Comparison of ENCODE assay signal across 16 mouse cellular contexts in genomic region chr4:151702463-151702862, GRCm38 (mm10).
"Had no signal": no experiment of that assay in that cellular context is flagged by ENCODE, and none has a peak within 500 bp of the region (broad histone marks: within the 10 kb centered on the region; RNA-seq: fewer than 3 reads in every experiment).

No protein-coding gene starts in this region.

- H3K4me1 ChIP-seq: stomach, embryonic 15.5 days had no signal

- H3K9me3 ChIP-seq: neural tube, embryonic 13.5 days; neural tube, embryonic 15.5 days; stomach, embryonic 15.5 days had no signal

- H3K4me2 ChIP-seq: neural tube, embryonic 13.5 days; neural tube, embryonic 15.5 days; stomach, embryonic 15.5 days had no signal

- H3K27ac ChIP-seq: neural tube, embryonic 13.5 days; neural tube, embryonic 15.5 days; stomach, embryonic 15.5 days; stomach, postnatal 0 days had no signal

- H3K4me3 ChIP-seq: neural tube, embryonic 13.5 days; neural tube, embryonic 15.5 days; stomach, embryonic 15.5 days had no signal

- H3K36me3 ChIP-seq: neural tube, embryonic 13.5 days; neural tube, embryonic 15.5 days; stomach, embryonic 15.5 days had no signal

- H3K27me3 ChIP-seq: neural tube, embryonic 13.5 days; neural tube, embryonic 15.5 days; stomach, embryonic 15.5 days had no signal

- H3K9ac ChIP-seq: neural tube, embryonic 13.5 days; neural tube, embryonic 15.5 days; stomach, embryonic 15.5 days had no signal

- DNase-seq: retina, postnatal 1 day; right cerebral cortex, adult 18-20 months; right cerebral cortex, postnatal 14 days; right cerebral cortex, postnatal 25 days; right cerebral cortex, postnatal 4 days; spleen, adult 18-20 months; thymus, adult 18-20 months; thymus, adult 2 months; thymus, postnatal 14 days; thymus, postnatal 25 days; thymus, postnatal 36 days; thymus, postnatal 4 days had no signal
